Mouse (Mus musculus) adrenal gland, postnatal 10 days (tissue): Measurements from ENCODE around the gene Cfap73. TPM values are rescaled to one million over a fixed set of nuclear protein-coding genes. Genes with fewer than 3 reads are reported as not detected.

ENCODE experiments used
- DNase-seq: peaks from one replicate; pipeline ENCODE4 v3.0.0; 2021; ENCODE audit warnings: mixed read lengths
- total RNA-seq, 2 experiments: library from RNA; stranded (reverse); gene quantifications; 2 replicates each; pipeline ENCODE4 v1.2.3; 2021

Gene Cfap73
- total RNA-seq, 2 experiments from 2014 or later, result 0.42 TPM; not detected in 1

GRCm38 (mm10) chr5:120612822-120613604, 21.0 kb downstream of the Cfap73 start:
- peak; percentile 99 for DNase-seq

DNA sequence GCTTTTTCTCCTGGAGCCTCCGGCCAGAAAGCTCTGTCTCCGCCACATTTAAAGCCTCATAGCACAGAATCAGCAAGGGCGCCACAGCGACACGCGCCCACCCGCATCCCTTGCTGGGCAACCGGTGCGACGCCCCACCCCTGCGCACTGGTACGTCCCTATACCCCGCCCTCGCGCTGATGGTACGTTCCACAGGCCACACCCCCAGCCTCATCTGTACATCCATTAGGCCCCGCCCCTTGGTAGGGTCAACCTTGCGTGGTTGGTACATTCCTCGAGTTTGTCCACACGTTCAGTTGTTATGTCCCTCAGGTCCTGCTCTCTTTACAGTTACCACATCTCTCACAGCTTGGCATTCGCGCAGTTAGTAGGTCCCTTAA, 21.6 kb downstream of the Cfap73 start, which contains the start of the genes Rita1 and Ddx54:
Gene Rita1 (minus strand): TSS at position 148 of the 380 bp plus-strand sequence.
Gene Ddx54 (plus strand): TSS at position 298 of the 380 bp plus-strand sequence.
- DNase-seq, result peak; percentile 97

DNA sequence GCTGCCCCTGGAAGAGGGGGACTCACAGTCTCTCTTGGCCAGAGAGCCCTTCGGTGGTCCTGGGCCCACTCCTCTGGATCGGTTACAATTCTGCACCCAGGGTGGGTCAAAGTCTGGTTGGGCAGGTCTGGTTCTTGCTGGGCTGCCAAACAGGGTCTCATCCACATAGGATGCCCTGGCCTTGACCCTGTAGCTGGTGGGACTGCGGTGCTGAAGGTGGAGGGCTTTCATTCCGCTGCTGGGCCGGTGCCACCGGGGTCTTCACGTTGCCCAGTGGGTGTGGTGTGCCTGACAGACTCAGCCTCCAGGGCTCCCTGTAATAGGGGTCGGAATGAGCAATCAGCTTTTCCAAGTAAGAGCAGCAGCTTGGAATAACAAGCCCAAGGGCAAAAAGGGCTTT, 22.6 kb downstream of the Cfap73 start:
- no peak for DNase-seq

DNA sequence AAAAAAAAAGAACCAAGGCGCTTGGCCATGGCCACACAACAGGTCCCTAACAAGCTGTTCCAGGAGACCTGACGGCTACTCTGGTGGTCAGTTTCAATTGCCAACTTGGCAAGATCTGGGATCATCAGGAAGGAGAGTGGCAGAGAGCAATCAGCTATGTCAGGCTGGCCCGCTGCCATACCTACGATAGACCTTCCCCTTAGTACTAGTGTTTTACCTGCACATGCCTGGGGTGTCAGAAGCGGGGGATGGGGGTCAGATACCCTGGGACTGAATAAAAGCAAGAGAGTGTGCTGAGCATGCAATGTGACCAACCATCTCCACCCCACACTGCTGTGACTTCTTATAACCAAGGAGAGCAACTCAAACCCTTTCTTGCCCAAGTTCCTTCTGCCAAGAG, 23.1 kb downstream of the Cfap73 start:
- DNase-seq, result no peak

DNA sequence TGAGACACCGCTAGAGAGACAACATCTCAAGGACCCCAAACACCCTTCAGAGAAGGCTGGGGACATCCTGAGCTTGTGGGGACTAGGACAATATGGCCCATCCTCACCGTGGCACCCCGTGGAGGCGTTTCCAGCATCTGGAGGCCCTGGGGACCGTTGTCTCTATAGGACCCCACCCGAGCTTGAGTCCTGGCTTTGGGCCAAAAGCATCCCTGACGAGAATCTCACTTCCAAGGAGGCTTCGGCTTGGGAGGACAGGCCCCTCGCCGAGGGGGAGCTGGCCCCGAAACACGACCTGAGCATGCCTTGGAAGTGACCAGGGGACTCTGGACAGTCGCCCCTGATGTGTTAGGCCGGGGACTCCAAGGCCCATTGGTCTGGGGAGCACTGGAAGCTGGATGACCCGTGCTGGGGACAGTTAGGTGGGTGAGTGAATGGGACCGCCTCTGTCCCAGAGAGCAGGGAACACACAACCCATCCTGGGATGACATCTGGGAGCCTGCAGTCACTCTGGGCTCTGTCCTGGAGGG, 24.7 kb downstream of the Cfap73 start:
- DNase-seq, result no peak

GRCm38 (mm10) chr5:120607335-120607734, 26.7 kb downstream of the Cfap73 start:
- DNase-seq, result no peak

DNA sequence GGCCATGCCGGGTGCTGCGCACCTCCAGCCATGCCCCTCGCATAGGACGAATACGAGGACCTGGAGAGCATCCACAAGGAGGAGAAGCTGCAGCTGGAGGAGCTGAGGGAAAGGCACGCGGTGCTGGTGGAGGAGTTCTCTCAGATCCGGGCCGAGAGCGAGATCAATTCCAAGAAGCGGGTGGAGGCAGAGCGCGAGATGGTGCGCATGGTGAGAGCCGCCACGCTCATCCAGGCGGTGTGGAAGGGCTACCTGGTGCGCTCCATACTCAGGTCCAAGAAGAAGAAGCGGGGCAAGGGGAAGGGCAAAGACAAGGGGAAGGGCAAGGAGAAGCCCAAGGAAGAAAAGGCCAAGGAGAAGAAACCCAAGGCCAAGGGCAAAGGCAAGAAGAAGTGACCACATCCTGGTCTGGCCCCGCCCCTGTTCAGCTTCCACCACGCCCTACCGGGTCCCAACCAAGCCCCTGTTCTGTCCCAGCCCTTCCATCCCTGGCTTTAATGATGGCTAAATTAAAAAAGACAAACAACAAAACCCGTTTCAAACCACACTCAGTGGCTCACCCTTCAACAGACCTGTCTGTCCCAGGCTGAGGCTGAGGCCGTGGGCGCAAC, 27.3 kb downstream of the Cfap73 start:
- no peak for DNase-seq

DNA sequence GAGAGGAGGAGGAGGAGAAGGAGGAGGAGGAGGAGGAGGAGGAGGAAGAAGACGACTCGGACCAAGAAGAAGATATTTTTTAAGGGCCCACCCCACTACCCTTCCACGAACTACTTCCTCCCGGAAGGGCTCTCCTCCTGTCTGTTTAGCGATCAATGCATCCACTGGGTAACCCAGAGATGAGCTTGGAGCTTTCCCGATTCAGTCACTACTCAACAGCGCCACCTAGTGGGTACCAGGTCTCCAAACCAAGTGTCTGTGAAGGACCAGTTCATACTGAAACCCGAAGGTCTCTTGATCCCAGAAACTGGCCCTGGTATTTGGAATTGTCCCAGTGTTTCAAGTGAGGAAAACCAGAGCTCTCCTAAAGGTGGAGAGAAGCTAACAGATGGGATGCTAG, 28.3 kb downstream of the Cfap73 start:
- peak; percentile 95 for DNase-seq

DNA sequence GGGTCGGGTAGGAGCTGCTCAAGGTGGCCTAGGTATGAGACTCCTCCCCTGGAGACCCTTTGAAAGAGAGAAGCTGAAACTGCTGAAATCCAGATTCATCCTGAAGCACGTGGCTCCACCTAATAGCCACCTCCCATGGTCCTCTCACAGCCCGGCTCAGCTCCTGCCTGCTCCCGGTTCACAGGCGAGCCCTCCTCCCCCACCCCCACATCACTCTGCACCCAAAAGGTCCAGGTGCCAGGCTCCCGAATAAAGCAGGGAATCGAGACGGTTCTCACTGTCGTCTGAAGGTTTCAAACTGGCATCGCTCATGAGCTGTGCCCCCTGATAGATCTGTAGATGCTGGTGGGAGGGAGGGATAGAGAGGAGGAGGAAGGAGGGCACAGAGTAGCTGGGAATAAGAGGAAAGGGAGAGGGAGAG, 28.8 kb downstream of the Cfap73 start:
- no peak for DNase-seq

GRCm38 (mm10) chr5:120604839-120605238, 29.2 kb downstream of the Cfap73 start:
- peak; percentile 91 for DNase-seq

- DNase-seq, result no peak
These were observed 30.5 kb downstream of the Cfap73 start for GRCm38 (mm10) chr5:120603515-120603914.

GRCm38 (mm10) chr5:120602210-120602609, 31.8 kb downstream of the Cfap73 start:
- DNase-seq, result no peak

DNA sequence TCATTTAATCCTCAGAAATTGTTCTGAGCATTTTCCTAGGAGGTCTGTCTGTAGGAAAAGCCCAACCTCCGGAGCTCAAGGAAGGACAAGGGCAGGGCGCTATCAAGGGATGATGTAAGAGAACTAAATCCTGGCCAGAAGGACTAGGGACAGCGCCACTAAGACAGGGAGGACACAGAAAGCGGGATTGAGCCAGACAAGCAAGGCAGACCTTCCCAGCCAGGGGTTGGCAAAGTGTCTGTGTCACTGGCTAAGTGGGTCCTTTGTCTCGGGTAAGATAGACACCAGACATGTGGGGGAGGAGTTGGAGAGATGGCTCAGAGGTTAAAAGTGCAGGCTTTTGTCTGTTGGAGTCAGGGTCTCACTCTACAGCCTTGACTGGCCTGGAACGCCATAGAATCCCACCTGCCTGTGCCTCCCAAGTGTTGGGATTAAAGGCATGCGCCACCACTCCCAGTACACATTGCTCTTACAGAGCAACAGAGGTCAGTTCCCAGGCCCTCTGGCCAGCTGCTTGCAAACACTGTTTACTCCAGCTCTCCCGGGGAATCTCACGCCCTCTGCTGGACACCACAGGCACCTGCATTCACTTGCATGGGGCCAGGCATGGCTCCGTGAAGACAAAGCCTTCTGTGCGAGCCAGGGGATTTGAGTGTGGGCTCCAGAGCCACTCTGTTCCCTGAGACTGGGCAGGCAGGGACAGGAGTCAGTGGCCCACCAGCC, 32.9 kb downstream of the Cfap73 start:
- DNase-seq, result peak; percentile 56

- no peak for DNase-seq
These were observed 34.4 kb downstream of the Cfap73 start for GRCm38 (mm10) chr5:120599625-120600024.

GRCm38 (mm10) chr5:120594485-120594884, 39.5 kb downstream of the Cfap73 start:
- no peak for DNase-seq

DNA sequence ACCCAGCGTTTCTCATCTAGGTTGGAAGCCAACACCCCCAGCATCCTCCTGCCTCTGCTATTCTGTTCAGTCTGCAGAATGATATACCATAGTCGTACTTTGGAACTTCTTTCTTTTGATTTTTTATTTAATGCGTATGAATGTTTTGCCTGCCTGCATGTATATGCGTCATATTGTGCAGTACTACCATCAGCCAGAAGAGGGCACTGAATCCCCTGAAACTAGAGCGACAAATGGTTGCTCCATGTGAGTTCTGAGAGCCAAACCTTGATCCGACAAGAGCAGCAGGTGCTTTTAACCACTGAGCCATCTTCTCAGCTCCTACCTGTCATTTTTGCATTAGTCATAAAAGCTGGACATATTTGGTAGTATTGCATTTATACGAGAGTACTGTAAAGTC, 41.9 kb downstream of the Cfap73 start:
- DNase-seq, result no peak

DNA sequence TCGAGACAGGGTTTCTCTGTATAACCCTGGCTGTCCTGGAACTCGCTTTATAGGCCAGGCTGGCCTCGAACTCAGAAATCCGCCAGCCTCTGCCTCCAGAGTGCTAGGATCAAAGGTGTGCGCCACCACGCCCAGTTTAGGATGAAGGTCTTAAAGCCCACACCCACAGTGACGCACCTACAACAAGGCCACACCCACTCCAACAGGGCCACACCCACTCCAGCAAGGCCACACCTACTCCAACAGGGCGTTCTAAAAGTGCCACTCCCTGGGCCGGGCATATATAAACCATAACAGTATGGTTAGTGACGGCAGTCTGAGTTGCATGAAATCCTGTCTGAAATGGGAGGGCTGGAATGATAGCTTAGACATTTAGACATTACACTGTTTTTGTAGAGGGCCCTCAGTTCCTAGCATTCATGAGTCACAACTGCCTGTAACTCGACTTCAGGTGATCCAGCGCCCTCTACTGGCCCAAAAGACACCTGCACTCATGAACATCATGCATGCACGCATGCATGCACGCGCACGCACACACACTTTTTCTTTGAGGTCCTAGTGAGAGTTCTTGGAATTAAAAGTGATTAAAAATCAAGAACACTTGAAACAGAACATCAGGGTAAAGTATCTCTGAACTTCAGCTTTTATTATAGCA, 43.6 kb downstream of the Cfap73 start:
- DNase-seq, result peak; percentile 59

- peak; percentile 99 for DNase-seq
These were observed 45.4 kb downstream of the Cfap73 start, which contains the start of the genes Tpcn1 and Iqcd for GRCm38 (mm10) chr5:120588569-120589094. Tpcn1 (minus strand) TSS chr5:120588673. Iqcd (plus strand) TSS chr5:120589016.

- DNase-seq, result peak; percentile 56
These were observed 46.0 kb downstream of the Cfap73 start for GRCm38 (mm10) chr5:120587940-120588568.

- DNase-seq, result no peak
These were observed 46.5 kb downstream of the Cfap73 start for GRCm38 (mm10) chr5:120587616-120587926.
